Mouse (Mus musculus): ENCODE results near the gene Pabpn1l.

Pabpn1l gene

DNA sequence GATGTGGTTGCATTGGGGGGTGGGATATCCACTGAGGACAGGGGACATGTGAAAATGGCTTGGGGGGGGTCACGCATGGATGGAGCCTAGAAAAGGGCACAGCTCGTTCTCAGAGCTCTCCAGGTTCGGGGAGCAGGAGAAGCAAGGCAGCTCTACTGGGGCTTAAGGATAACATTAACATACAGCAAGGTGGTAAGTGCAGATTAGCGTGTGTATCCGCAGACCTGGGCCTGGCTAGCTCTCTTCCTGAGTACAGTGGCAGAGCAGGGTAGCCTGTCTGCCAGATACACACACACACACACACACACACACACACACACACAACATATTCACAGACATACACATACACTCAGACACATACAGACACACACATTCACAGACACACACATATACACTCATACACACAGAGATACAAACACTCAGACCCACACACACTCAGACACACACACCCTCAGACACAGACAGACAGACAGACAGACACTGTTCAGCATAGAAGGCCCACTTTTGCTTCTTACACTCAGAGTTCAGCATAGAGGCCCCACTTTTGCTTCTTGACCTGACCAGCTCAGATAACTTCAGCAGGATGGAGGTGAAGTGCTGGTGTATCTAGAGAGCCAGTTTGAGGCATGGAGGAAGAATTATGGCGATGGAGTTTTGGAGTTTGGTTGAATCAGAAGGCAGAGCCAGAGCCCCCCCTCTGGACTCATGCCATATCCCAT lies 3.7 kb downstream of the Pabpn1l start:
- no peak for DNase-seq (ENCODE audit: low read depth, low spot score)

DNA sequence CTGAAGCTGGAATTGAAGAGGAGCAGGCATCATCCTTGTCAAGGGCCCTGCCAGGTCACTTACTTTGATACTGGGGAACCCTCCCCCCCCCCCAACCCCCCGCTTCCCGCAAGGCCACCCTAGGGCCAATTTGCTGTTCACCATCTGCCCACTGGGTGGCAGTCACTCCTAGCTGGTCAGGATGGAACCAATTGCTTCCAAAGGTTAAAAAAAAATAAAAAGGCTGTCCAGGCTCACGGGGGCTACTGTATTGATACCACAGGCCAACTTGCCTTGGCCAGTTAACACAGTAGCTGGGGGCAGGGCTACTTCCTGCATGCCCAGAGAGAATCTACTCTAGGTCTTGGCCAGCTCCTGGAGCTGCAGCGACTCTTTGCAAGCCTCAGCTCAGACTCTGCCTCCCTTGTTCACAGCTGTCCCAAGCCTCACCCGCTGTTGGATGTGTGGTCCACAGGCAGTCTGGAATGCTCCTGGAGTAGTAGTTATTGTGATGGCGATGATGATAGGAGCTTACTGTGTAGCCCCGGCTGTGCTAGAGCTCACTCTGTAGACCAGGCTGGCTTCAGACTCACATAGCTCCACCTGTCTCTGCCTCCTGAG lies 4.5 kb downstream of the Pabpn1l start:
- DNase-seq (ENCODE audit: low read depth, low spot score): peak; percentile 67

DNA sequence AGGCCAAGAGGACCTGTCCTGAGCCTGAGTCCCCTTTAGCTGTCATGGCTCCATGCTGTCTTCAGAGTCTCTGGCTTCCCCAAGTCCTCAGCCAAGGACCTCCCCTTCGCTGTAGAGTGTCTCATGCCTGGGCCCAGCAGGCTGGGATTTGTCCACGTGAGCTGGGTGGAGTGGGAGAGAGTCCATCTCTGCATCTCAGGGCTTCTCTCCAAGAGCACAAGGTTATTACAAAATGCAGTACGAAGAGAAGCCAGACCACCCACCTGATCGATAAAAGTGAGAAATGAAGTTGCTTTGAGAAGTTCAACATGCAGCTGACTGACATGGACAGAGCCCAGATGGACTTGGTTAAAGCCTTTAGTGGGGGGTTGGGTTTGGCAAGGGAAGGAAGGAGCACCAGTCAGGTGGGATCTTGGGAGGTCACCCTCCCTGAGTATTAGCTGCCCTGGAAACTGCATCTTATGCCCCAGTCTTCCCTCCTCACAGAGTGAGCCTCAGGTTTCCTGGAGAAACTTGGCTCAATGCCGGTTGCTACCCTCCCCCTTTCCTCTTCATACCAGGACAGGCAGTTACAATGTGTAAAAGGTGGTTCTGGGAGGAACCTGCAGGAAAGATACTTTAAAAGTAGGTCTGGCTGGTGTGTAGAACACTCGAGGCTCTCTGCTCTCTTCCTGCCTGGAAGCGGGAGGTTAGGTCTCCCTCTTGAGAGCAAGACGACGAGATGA lies 6.2 kb downstream of the Pabpn1l start:
- no peak for DNase-seq (ENCODE audit: low read depth, low spot score)

DNA sequence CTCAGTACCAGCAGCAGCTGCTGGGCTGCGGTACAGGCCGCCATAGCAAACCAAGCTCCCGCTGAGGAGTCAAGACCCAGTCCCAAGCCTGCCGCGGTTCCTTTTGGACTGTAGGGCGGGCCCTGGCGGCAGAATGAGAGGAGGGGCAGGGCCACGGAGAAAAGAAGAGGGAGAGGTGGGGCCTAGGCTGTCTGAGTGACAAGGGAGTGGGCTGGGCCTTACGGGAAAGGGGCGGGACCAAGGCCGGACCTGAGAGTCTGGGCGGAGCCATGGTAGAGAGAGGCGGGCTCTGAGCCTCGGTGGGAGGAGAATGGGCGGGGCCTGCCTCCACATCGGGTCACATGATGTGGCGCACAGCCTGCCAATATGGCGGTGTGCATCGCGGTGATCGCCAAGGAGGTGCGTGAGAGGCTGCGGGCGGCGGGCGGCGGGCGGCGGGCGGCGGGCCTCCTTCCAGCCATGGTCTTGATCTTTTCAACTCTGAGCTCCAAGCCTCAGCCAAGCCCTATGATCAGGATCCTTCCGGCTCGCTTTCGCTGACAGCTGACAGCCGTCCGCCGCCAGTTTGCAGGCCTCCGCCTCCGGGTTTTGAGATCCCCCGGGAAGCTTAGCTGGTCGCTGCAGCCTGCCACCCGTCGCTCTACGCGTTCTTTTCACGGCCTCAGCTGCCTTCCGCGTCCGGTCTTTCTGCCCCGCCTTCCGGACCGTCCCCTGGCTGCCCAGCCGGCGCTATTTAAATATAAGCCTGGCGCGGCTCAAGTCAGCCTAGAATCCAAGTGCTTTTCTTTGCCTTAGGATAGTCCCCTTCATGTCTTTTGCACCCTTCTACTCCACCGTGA lies 11.0 kb downstream of the Pabpn1l start, which contains the start of the genes Galns and Trappc2l:
Galns (minus strand) TSS at position 169 of the 839 bp plus-strand sequence.
Trappc2l (plus strand) TSS at position 346 of the 839 bp plus-strand sequence.
- DNase-seq (ENCODE audit: low read depth, low spot score): peak; percentile 98

DNA sequence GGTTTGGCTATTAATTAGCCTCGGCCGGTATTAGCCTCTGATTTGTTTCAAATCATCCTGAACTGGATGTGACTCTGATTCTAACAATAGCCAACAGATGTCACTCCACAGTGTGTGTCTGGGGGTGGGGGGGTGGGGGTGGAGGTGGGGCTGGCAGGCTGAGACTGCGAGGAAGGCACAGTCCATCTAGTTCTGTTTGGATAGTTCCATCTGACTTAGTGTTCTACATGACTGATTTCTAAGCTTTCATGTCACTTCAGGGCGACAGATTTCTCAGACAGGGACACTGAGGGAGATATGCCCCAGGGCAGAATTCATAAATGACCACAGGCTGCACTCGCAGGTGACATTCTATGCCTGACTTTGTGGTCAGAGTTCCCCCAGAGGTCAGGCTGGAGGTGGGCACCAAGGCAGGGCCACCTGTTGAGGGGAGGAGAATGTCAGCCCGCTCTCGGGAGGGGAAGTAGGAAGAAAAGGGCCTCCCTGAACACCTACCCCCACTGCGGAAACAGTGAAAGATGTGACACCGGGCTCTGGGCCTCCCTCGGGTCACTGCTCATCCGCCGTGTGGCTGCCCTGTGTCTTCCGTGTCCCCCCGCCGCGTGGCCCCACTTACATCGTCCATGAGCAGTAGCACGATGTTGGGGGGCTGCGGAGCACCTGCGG lies 11.8 kb downstream of the Pabpn1l start:
- DNase-seq (ENCODE audit: low read depth, low spot score): peak; percentile 92

DNA sequence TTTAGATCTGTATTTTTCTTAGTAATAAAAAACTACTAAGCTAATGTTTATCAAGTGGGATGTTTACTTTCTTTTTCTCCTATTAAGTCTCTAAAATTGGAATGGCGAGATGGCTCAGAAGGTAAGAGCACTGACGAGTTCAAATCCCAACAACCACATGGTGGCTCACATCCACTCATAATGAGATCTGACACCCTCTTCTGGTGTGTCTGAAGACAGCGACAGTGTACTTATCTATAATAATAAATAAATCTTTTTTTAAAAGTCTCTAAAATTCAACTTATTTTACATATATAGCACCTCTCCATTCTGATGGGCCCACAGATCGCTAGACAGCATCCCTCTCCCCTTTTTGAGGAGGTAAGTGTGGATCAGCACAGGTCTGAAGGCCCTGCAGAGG lies 12.3 kb downstream of the Pabpn1l start:
- DNase-seq (ENCODE audit: low read depth, low spot score): no peak

DNA sequence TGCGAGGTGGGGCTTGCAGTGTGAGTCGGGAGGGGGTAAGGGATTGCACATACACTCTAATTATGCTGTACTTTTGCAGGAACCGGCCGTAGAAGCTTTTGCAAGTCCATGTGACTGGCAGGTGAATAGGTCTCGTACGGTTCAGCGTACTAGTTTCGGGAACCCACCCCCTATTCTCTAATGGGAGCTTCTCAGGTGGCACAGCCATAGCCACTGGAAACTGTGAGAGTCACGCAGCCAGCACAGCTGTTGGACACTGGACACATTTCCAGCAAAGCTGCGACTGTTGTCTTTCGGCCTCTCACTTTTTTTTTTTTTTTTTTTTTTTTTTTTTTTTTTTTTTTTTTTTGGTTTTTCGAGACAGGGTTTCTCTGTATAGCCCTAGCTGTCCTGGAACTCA lies 15.7 kb downstream of the Pabpn1l start:
- DNase-seq (ENCODE audit: low read depth, low spot score): no peak

DNA sequence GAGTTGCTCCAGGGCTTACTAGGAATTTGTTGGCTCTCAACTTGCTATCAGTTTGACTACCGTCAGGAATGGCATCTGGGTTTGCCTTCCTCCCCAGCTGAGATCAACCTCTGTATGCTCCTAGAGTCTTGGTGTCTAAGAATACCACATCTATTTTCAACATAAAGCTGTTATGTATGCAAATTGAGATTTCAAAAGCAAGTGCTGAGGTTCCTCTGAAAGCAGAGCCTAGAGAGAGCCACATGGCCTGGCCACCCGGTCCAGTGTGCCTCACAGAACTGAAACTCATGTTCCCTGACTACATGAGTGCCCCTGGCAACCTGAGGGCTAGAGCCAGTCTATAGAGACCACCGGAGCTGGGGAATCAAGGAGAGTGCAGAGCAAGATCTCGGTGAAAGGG lies 17.2 kb downstream of the Pabpn1l start:
- DNase-seq (ENCODE audit: low read depth, low spot score): peak; percentile 68

DNA sequence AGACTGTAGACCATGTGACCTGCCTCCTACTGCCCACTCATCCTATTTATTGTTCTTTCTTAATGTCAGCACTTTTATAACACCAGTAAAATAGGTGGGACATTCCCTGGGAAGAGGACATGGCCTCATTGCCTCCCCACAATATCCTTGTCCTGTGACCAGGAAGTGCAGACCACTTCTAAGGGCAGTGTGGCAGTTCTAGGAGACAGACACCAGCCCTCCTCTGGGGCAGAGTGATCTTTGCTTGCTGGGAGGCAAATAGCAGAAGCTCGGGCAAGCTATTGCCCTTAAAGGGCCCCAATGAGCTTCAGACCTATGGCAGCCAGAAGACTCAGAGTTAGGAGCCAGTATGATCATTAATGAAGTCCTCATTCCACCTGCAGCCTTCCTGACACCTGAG lies 17.9 kb downstream of the Pabpn1l start:
- no peak for DNase-seq (ENCODE audit: low read depth, low spot score)

DNA sequence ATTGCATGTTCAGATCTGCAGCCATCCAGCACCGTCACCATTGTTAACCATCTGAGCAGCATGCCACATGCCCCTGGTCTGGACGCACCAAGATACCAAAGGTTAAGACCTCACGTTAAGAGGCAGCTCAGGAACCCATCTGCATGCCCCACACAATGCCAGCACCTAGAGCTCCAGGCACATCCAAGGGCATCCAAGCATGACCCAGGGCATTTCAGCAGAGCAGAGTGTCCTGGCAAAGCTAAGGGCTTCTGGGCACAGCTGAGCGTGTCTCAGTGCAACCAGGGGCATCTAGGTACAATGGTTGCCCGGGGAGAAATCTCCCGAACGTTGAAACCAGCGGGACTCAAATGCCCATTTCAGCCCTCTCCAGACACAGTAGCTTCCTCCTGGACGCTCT lies 21.9 kb downstream of the Pabpn1l start:
- no peak for DNase-seq (ENCODE audit: low read depth, low spot score)

DNA sequence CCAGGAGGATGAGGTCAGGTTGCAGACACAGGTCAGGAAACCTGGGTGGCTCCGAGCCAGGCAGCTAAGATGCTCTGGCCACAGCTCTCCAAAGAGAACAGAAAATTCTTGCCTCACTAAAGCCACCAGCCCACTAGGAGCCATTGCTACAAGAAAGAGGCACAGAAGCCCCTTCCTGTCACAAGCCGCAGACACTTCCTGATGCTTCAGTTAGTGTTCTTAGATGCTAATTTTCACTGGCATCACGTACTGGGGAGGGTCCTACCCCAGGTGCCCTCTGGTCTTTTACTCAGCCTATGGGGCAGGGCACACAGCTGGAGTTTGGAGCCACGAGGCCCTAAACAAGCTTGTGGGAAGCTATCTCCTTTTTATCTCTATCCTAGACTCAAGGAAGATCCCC lies 26.5 kb downstream of the Pabpn1l start:
- no peak for DNase-seq (ENCODE audit: low read depth, low spot score)

DNA sequence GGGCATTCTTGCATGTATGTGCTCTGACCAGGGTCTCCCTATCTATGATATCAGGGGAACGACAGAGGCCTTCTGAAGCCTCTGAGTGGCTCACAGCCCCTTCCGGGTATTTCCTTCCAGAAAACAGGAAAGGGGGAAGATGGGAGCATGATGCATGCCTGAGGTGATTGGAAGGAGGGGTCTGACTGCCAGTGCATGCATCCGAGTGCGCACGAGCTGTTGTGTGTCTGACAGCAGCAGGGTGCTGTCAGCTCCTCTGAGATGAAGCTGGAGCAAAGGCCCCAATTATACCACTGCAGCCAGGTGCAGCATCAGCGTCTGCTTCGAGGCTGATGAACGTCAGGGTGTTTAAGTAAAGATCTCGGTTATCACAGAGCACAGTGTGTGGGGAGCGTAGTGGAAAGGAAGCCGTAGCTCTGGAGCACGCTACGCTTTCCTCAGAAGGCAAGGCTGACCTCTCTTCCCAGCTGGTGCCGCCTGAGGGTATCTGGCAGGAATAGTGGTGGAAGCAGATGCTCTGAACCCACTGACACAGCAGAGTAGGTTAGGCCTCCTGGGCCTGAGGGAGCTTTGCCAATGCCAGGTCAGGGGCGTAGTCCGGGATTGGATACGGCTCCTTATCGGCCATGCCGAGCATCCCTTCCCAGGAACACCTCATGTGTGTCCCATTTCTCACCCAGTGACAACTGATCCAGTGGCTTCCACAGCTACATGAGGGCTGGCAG lies 28.6 kb downstream of the Pabpn1l start:
- DNase-seq (ENCODE audit: low read depth, low spot score): no peak

DNA sequence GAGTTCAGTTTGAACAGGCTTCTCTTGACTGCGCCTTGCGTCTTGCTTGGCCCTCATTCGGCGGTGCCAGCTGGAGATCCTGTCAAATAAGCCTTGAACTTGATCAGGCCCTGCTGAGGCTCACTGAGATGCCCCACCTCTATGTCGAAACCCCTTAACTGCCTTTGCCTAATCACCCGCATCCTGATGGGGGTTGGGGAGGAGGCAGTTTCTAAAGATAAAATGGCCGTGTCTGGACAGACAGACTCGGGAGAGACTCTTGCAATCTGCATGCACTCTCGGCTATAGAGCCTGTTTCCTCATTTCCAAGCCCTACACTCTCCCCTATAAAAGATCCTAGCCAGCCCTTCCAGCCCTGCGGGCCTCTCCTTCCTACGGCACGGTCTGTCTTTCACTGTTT lies 29.3 kb downstream of the Pabpn1l start:
- no peak for DNase-seq (ENCODE audit: low read depth, low spot score)

DNA sequence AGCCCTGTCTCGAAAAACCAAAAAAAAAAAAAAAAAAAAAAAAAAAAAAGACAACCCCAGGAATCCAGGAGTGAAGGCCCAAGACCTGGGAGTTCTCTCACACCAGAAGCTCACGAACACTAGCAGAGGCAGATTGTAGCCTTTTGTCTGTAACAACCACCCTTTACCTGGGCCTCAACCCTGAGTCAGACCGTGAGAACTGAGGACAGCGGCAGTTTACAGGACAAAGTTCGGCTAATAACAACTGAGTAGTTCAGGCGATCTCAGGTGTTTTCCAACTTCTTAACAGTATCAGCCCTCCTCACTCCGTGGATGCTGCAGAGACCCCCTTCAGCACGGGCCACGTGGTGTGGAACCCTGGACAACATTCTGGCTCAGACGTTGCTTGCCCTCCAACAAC lies 35.8 kb downstream of the Pabpn1l start:
- DNase-seq (ENCODE audit: low read depth, low spot score): no peak

DNA sequence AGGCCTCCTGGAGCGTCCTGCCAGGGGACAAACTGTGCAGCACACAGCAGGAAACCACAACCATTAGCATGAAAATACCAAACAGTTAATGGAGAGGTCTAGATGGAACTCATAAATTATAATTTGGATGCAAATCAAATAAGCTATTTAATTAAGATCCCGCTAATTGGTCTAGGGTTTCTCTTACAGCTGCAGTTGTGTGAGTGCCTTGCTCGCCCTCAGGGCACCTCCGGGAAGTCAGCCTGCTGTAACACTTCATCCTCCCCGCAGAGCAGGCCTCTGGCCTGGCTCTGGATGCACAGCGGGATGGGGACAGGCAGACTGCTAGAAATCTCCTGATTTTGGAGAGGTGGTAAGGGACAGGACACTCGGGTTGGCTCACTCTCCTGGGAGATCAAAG lies 36.4 kb downstream of the Pabpn1l start:
- no peak for DNase-seq (ENCODE audit: low read depth, low spot score)

DNA sequence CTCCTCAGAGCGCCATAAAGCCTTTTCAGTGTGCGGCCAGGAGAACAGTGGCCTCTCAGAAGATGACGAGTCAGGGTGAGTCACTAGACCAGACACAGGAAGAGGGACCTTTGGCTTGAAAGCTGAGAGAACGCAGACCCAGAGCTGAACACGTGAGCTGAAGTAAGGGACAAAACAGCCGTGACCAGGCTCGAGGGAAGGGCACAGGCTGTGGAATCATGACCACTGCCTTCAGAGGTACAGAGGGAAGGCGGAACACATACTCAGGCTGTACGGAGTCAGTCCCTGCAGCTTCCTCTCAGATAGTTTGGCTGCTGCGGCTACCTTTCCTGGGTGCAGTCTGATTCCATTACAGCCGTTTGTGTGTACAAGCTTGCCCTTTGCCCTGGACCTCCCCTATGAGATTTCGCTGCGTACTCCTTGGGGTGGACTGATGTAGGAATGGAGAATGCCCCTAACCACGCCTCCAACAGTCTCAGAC lies 37.1 kb downstream of the Pabpn1l start:
- DNase-seq (ENCODE audit: low read depth, low spot score): no peak

DNA sequence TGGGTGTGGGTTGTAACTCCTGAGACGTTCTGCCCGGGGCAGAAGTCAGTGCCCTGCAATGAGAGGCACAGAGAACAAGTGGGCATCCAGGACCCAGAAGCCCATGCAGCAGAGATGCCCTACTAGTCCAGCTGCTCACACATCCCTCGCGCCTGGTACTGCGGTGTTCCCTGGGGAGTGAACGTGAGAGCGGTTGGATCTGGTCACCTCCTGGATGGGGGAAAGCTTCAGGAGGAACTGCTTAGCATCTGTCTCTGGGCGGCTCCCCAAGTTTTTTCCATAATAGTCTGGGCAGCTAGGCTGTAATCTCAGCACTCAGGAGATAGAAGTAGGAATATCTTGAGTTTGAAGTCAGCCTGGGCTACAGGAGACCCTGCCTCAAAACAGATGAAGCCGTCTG lies 37.6 kb downstream of the Pabpn1l start:
- DNase-seq (ENCODE audit: low read depth, low spot score): no peak

DNA sequence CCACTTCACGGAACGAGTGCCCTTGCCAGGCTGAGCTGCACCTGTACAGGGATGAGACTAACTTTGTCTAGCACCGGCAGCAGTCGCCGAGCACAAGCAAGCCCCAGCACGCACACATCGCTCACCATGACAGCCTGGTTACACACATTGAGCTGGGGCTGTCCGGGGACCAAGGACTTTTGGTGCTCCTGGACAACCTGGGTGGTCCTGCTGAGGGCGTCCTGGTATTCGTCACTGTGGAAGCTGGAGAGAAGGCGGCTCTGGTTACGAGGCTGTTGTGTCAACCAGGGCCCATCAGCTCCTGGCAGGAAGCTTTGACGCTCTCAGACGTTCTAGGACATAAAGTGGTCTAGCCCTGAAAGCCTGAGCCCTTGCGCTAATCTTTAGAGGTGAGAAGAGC lies 41.6 kb downstream of the Pabpn1l start:
- DNase-seq (ENCODE audit: low read depth, low spot score): no peak

DNA sequence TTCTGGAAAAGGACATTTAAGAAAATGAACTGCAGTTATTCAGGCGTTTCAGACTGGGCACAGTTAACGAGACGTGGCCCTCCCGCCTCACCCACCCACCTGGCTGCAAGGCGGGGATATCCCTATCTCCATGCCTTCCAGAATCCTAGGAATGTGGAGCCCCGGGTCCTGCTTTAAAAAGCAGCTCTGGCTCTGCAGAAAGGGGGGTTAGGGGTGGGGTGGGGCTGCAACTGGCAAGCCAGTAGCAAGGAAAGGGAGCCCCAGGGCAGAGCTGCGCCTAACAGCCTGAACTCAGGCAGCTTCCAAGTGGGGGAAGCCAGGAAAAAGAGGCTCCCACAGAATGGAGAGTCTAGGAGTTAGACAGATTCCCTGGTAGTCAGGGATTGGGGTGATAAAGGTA lies 43.3 kb downstream of the Pabpn1l start:
- DNase-seq (ENCODE audit: low read depth, low spot score): no peak

DNA sequence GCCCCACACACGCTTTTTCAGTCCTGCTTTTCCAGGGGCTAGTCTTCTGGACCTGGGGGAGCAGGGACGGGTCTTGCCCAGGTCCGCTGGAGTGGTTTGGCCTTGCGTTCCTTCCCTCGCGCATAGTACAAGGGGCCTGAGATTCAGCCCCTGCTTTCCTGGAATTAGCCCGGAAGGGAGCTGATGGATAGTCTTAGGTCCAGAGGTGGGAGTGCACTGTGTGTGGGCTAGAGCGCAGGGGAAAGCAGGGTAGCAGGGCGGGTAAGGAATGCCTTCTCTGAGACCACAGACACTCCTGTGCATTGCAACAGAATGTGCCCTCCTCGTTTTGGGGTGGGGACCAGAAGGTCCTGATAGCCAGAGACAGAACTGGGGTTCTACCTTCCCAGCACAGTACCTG lies 45.4 kb downstream of the Pabpn1l start:
- no peak for DNase-seq (ENCODE audit: low read depth, low spot score)

DNA sequence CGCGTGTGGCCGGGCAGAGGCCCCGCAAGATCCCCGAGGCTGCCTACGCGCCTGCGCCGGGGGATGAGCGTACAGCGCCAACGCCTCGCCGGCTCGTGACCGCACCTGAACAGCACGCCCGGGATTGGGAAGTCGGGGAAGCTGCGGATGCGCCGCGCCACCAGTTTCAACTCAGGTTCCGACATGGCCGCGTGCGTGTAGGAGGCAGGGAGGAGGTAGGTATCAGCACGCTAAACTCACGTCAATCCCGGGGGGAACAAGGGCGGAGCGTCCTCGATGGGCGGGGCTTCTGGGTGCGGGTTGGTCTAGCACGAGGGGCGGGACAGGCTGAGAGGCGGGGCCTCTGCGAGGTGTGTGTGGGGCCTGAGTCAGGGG lies 45.9 kb downstream of the Pabpn1l start, which contains the start of gene Aprt:
Aprt (minus strand) TSS at position 262 of the 375 bp plus-strand sequence.
- peak; percentile 96 for DNase-seq (ENCODE audit: low read depth, low spot score)
